Mouse (Mus musculus): ENCODE data around the gene Kif1c. TPM values are rescaled to one million over a fixed set of nuclear protein-coding genes. Genes with fewer than 3 reads are reported as not detected.

Kif1c gene
- total and polyA plus RNA-seq, 3 experiments = 19.8 to 21.7 TPM; not detected in 1

DNA sequence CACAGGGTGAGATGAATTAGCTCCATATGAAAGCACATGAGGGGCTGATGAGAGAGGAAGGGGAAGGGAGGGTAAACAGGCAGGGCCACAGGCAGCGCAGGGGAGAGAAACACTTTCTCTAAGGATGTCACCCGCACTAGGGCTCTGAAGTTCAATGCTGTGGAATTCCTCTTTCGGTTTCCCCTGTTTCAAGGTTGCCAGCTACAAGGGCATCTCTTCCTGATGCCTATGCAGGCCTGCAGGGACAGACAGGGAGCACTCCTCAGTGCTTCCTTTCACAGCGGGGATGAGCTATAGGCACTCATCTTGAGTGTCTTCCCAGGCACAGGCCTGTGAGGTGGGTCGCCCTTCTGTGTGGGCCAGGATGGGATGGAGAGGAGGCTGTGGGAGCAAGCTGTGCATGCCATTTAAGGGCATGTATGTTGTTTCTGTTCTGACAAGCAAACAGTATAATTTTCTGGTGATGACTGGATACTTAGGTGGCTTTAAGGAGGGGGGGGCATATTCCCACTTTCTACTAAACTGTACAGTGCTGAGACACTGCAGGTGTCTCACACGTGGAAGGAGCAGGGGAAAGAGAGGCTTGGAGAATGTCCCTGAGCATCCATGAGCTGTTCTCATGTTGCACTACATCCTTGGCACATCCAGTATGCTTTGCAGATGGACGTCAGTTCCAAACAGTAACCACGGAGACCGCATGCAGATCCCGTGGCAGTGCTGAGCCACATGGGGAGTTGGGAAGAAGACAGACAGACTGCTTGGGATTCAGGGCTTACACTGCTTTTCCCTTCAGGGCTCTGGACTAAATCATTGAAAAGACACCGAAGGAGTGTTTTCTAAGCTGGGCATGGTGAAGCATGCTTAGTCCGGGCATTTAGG lies 42.5 kb downstream of the Kif1c start:
- TF ChIP-seq ETS1 (IDR thresholded peaks at IDR 0.05; ENCODE audit: low read depth, low read length) (no peak), RCOR1 (IDR thresholded peaks at IDR 0.05; ENCODE audit: low read depth, low read length) (no peak), UBTF (IDR thresholded peaks at IDR 0.05; ENCODE audit: borderline replicate concordance, insufficient read depth, low read depth, low read length) (no peak), GATA1 (IDR thresholded peaks at IDR 0.05; ENCODE audit: low read depth, low read length) (no peak), CHD1 (IDR thresholded peaks at IDR 0.05; ENCODE audit: low read depth, low read length) (no peak), POLR2AphosphoS2 (IDR thresholded peaks at IDR 0.05; ENCODE audit: low read length) (no peak), POLR2AphosphoS5 (IDR thresholded peaks at IDR 0.05; ENCODE audit: borderline replicate concordance, low read depth, low read length) (no peak), SIN3A (IDR thresholded peaks at IDR 0.05; ENCODE audit: low read length) (no peak), ZNF384 (IDR thresholded peaks at IDR 0.05; ENCODE audit: low read depth, low read length) (no peak), RAD21 (IDR thresholded peaks at IDR 0.05; ENCODE audit: low read depth, low read length) (no peak), TAL1 (IDR thresholded peaks at IDR 0.05; ENCODE audit: low read length) (no peak)
- no peak for DNase-seq (ENCODE audit: low read depth, low spot score)
- H3K27ac ChIP-seq (ENCODE audit: control insufficient read depth, low read depth, low read length) = no peak overlapping the region
- H3K9ac ChIP-seq (ENCODE audit: control insufficient read depth, low read depth, low read length, poor library complexity, severe bottlenecking) = no peak overlapping the region
- no peaks in the 10 kb centered on the region for H3K9me3 ChIP-seq (replicated peaks; ENCODE audit: insufficient read depth, low read length)
- peaks cover 0 to under 1% of the 10 kb centered on the region in 2 experiments; a peak in 1 of 4 replicates for H3K4me1 ChIP-seq (ENCODE audit: control insufficient read depth in 1 of 2, insufficient read depth in 2 of 2, low read length in 2 of 2)
- H3K79me2 ChIP-seq (ENCODE audit: control insufficient read depth, insufficient read depth, low read length, poor library complexity) = no peaks in the 10 kb centered on the region
- no peaks in the 10 kb centered on the region for H3K36me3 ChIP-seq (ENCODE audit: control insufficient read depth in 1 of 2, insufficient read depth in 2 of 2, low read length in 2 of 2)
- peaks cover 18 to 26% of the 10 kb centered on the region in 2 experiments for H3K27me3 ChIP-seq (ENCODE audit: control insufficient read depth in 1 of 2, insufficient read depth in 2 of 2, low read length in 2 of 2)
- no peak overlapping the region for H3K4me3 ChIP-seq (ENCODE audit: control insufficient read depth in 1 of 2, insufficient read depth in 1 of 2, low read depth in 2 of 2, low read length in 2 of 2)

GRCm38 (mm10) chr11:70745636-70746035 lies 45.3 kb downstream of the Kif1c start:
- TF ChIP-seq POLR2AphosphoS5 (IDR thresholded peaks at IDR 0.05; ENCODE audit: borderline replicate concordance, low read depth, low read length) (no peak), ZMIZ1 (IDR thresholded peaks at IDR 0.05; ENCODE audit: low read depth, low read length) (no peak), ZC3H11A (IDR thresholded peaks at IDR 0.05; ENCODE audit: low read depth, low read length) (no peak), TCF12 (IDR thresholded peaks at IDR 0.05; ENCODE audit: low read depth, low read length) (no peak), RCOR1 (IDR thresholded peaks at IDR 0.05; ENCODE audit: low read depth, low read length) (no peak), EP300 (IDR thresholded peaks at IDR 0.05; ENCODE audit: low read depth in 1 of 2, low read length in 2 of 2) (no peak), ZKSCAN1 (IDR thresholded peaks at IDR 0.05; ENCODE audit: low read depth, low read length) (no peak), MEF2A (IDR thresholded peaks at IDR 0.05; ENCODE audit: extremely low read depth, insufficient replicate concordance, low read depth, low read length, poor library complexity, severe bottlenecking) (no peak), JUND (IDR thresholded peaks at IDR 0.05; ENCODE audit: low read depth, low read length) (no peak), MXI1 (IDR thresholded peaks at IDR 0.05; ENCODE audit: low read depth, low read length) (no peak), MAX (IDR thresholded peaks at IDR 0.05; ENCODE audit: low read length) (no peak), USF1 (IDR thresholded peaks at IDR 0.05; ENCODE audit: low read depth, low read length) (no peak), POLR2AphosphoS2 (IDR thresholded peaks at IDR 0.05; ENCODE audit: low read length) (no peak), ETS1 (IDR thresholded peaks at IDR 0.05; ENCODE audit: low read depth, low read length) (no peak), MYC (IDR thresholded peaks at IDR 0.05; ENCODE audit: low read depth, low read length) (no peak), CTCF (IDR thresholded peaks at IDR 0.05 in 2 of 3, conservative IDR thresholded peaks at IDR 0.05 in 1 of 3; ENCODE audit: control insufficient read depth in 1 of 3, insufficient read depth in 1 of 3, low read depth in 2 of 3, low read length in 3 of 3, poor library complexity in 1 of 3, severe bottlenecking in 1 of 3) (no peak), USF2 (IDR thresholded peaks at IDR 0.05; ENCODE audit: borderline replicate concordance in 1 of 2, insufficient read depth in 1 of 2, low read depth in 1 of 2, low read length in 2 of 2) (no peak), MAFK (IDR thresholded peaks at IDR 0.05; ENCODE audit: borderline replicate concordance, low read depth, low read length) (no peak)
- Histone ChIP-seq H3K9ac (ENCODE audit: control insufficient read depth, low read depth, low read length, poor library complexity, severe bottlenecking) (no peak overlapping the region), H3K27me3 (ENCODE audit: control insufficient read depth in 1 of 2, insufficient read depth in 2 of 2, low read length in 2 of 2) (peaks cover 21 to 26% of the 10 kb centered on the region in 2 experiments), H3K27ac (ENCODE audit: control insufficient read depth, low read depth, low read length) (no peak overlapping the region), H3K4me1 (ENCODE audit: control insufficient read depth in 1 of 2, insufficient read depth in 2 of 2, low read length in 2 of 2) (no peaks in the 10 kb centered on the region), H3K4me3 (ENCODE audit: control insufficient read depth in 1 of 2, insufficient read depth in 1 of 2, low read depth in 2 of 2, low read length in 2 of 2) (no peak overlapping the region), H3K9me3 (replicated peaks; ENCODE audit: insufficient read depth, low read length) (no peaks in the 10 kb centered on the region), H3K36me3 (ENCODE audit: control insufficient read depth in 1 of 2, insufficient read depth in 2 of 2, low read length in 2 of 2) (no peaks in the 10 kb centered on the region), H3K79me2 (ENCODE audit: control insufficient read depth, insufficient read depth, low read length, poor library complexity) (no peaks in the 10 kb centered on the region)
- DNase-seq (ENCODE audit: low read depth, low spot score) = no peak
